Mouse (Mus musculus) kidney, adult 2 months (tissue): Measurements from ENCODE around the gene Gm21190.
"Not testable (repeated sequence)": the region's sequence is repeated elsewhere in the genome, so short reads cannot be mapped to it uniquely, and the experiment has no call there.

ENCODE experiments used
- CTCF ChIP-seq: fragments of 200-500 bp; conservative IDR thresholded peaks from 2 replicates; pipeline ENCODE4 v1.5.1; 2011; ENCODE audit warnings: low read depth, mild to moderate bottlenecking, control low read depth, low read length, moderate library complexity, mixed read lengths; ENCODE audit not compliant: insufficient read depth, insufficient read length
- POLR2A ChIP-seq: fragments of 200-500 bp; IDR thresholded peaks from one replicate; pipeline ENCODE4 v1.6.1; 2011; ENCODE audit warnings: low read depth, low read length, control low read depth

DNA sequence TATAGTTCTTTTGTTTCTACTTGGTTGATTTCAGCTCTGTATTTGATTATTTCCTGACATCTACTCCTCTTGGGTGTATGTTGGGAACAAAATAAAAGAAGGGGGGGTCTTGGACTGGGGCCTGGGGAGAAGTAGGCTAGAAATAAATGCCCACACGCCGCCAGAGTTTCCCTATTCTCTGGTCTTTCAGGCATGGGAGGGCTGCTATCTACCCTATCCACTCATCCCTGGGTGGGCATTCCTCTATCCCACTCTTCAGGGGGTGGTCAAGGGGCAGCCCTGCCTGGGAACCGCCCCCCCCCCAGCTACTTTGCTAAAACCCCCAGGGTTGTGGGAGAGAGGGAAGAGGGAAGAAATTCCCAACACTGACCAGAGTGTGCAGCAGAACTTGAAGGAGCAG lies 16.8 kb downstream of the Gm21190 start:
- TF ChIP-seq CTCF, POLR2A: not testable (repeated sequence)
